Mouse (Mus musculus) thymus, postnatal 14 days (tissue): ENCODE data around the gene Ylpm1.

ENCODE experiments used
- DNase-seq: peaks from one replicate; pipeline ENCODE4 v3.0.0; 2021

Ylpm1 gene

DNA sequence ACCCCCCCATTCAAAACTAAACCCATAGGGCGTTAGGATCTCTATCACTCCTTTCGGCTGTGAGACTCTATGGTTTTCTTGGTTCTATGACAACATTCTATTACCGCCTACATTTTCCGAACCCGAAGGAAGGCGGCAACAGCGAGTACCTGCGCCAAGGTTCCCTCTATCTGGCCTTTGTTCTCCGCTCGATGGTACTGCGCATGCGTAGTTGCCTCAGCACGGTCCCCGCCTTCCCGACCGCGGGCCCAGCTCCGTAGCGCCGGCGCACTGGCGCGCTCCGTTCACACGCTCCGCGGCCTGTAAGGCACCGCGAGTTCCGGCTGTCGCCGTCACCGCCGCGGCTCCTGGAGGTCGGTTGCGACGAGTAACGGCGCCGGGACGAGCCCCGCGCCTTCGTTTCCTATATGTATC, at the start of gene Ylpm1:
Gene Ylpm1, plus strand, starts transcription at position 239 of the 414 bp plus-strand sequence.
- peak; percentile 98 for DNase-seq

DNA sequence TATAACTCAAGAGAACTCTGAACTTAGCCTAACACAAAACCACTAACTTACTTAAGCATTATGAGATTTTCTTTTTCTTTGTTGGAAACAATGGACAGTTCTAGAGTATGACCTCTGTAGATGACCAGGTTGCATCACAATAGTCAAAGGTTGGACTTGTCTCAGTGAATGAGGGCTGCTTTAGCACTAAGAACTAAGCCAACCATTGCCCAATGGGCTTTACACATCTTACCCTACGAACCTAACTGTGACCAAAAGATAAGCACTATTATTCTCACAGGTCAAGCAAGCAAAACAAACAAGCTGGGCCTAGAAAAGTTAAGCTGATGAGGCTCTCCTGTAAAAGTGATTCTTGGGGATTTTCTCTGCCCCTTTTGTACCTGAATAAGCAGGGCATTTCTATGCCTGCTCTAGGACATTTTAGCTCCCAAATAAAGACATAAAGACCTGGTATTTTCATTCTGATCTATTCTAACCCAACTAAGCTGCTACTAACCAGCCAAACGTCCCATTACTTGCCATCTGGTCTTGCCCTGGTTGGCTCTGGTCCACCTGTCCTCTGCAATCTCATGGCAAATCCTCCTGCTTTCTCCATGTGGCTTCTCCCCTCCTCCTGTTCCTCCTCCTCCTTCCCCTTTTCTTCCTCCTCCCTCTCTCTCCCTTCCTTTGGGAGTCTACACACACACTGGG, 48.1 kb upstream of the Ylpm1 start:
- no peak for DNase-seq

DNA sequence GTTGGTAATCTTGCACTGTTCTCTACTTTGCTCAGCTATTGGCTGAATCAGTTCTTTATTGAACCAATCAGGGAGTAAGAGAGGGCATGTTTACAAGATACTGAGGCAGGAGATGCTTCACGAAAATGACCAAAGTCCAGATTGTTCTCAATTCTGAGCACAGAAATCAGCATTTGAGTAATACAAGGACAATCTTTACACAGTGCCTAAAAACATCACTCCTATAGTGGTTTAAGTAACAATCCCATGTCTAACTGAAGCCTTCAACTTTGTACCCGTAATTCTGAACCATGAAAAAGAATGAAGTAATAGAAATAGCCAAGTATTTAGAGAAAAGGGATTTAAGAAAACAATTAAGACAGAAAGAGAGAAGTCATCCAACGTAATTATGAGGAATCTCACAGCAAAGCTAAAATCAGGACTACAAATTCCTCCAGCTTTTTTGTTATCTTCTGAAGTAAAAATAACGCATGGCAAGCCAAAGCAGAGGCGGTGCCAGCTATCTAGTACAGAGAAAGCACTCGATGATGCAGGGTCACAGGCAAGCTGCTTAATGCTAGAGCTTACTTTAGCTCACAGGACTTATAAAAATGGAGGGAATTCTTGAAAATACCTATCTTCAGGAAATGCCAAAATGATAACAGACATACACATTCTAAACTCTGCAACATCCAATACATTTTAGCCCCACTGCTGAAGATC, 47.4 kb upstream of the Ylpm1 start:
- DNase-seq = no peak

DNA sequence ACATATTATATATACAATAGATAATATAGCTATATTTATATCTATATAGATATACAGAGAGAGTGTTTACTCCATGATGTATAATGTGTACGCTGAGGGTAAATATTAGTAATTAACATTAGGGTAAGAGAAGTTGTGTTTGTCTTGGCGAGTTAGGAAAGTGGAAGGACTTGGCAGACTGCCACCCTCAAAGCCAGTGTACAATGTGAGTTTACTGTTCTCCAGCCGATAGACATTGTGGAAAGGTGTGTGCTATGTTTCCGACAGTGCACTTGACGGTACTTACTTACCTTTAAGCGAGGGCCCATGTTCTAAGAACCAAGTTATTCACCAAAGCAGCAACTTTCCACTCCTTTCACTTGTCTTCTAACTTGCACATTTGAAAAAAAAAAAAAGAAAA, 45.4 kb upstream of the Ylpm1 start:
- no peak for DNase-seq

DNA sequence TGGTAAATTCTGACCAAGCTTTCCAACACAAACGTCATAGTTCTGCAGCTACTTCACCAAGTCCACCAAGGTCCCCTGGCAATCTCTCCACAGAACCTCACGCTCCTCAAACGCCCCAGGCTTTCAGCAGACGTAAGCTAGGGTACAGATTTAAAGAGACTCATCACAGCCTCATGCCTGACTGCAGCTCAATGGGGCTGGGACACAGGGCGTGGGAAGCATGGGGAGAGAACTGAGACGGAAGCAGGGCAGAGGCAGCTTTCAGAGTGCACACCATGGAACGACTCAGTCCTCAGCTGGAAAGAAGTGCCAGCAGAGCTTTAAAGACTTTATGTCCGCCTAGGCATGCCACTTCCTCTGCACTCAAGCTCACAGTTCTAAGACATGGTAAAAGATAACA, 44.6 kb upstream of the Ylpm1 start:
- DNase-seq = no peak

DNA sequence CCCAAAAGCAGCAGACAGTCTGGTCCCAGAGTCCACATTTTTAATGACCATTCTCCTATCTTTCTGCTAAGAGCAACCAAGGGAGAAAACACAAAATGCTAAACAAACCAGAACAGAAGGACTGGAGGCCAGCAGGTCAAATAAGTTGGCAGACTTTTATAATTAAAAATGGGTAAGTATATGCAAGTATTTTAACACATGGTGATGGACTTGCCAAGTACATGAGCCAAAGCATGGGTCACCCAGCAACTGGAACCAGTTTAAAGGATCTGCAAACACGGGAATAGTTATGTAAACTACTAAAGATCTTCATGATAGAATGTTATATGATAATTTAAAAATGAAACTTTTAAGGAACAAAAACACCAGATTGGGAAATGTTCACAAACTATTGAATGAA, 43.8 kb upstream of the Ylpm1 start:
- DNase-seq = no peak

DNA sequence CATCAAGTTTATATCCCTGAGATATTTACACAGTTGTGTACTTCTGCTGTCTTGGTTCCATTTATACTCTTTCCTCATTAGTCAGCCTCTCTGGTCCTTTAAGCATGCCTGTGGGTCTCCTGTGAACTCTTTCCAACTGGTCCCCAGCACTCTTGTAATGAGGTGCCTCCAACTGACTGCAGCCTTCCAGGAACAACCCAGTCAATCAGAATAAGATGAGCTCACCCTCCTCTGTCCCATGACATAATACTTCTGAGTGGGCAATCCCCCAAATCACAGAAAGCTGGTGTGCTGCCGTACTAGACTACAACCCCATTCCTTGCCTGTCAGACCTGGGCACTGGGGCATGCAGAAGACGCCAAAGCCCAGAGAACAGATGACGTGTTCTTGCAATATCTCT, 39.8 kb upstream of the Ylpm1 start:
- no peak for DNase-seq

DNA sequence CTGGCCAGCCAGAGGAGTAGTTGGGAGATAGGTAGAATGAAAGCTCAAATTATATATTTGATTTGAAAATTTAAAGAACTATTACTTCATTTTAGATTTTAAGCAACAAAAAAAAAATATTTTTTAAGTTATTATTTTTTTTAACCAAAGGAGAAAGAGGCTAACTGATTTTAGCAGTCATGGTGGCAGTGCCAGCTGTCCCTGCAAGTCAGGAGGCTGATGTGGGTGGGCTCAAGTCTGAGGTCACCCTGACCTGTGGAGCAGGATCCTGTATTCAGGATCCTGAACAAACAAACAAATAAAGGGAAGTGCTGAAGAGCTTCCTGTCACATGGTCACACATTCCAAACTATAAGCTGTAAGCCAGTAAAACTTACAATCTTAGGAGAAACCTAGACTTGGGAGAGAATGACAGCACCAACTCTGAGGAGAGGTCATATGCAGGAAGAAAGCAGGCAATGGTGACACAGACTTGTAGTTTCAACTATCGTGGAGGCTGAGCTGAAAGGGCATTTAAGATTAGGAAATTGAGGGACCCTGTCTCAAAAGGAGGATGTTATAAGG, 37.2 kb upstream of the Ylpm1 start:
- DNase-seq = no peak

DNA sequence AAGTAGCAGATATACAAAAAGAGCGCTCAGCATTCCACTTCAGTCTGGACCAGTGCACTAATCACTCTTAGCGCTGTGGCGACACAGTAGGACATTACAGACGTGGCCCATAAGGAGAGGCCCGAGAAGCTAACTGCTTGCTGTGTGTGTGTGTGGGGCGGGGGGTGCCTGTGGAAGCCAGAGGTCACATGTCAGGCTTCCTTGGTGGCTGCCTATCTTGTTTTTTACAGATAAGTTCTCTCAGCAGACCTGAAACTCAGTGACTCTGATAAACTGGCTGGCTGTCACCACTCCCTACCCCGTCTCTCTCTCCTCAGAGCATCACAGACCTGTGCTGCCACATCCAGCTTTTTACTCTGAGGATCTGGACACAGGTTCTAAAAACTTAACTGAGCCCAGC, 33.5 kb upstream of the Ylpm1 start:
- no peak for DNase-seq

DNA sequence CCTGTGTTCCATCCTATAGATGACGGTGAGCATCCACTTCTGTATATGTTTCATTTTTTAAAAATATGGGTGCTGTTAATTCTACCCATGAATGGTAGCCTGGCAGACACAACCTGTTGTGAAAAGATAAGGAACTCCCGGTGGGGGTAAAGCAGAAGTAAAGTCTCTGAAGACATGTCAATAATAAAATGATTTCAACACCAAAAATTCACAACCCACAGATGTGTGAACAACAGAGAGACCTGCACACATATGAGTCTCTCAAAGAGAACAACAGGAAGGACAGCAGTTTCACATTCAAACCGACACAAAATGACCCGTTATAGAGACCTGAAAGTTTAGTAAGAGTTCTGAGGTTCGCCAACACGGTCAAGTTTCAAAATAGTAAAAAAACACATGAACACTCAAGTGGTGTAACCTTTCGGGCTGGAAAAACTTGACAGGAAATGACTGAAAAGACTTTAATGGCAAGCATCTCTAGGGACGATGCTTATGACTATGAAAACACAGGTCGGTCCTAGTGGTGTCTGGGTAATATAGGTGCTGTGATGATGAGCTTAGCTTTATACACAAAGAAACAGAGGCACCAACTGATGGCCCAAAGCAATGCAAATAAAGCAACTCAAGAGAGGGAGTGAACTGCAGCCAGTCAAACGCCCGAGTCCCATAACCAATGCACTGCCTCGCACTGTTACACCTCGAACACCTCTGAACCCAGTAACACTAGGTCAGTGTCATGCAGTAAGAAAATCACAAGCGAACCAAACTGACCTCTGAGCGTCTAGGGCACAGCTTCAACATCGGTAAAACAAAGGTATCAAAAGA, 27.1 kb upstream of the Ylpm1 start:
- DNase-seq = no peak

DNA sequence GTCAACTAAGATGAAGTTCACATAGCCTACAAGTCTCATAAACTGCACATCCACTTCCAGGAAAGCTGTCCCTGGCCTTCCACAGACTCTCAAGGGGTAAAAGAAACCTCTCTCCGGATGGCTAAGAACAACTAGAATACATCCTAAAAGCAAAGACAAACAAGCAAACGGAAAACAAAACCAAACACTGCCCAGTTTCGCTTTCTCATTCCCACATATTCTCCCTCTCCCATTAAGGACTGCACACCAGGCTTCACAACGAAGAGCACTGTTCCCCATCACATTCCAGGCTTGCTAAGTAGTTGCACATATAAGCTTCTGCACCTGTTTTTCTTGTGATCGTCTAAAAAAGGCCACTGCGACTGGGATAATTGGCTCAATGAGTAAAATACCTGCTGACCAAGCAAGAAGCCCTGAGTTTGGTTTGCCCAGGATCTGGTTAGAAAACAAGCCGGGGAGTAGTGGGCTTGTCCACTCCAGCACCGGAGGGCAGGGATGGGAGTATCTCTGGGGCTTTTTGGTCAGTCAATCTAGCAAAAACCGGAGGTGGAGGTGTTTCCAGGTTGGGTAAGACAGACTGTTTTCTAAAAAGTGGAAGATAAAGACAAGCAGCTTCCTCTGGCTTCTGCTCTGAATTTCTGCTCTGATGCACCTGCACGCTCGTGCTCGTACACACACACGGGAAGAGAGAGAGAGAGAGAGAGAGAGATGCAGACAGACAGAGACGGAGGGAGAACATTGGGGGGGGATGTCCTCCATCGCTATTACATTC, 26.3 kb upstream of the Ylpm1 start:
- peak; percentile 37 for DNase-seq

DNA sequence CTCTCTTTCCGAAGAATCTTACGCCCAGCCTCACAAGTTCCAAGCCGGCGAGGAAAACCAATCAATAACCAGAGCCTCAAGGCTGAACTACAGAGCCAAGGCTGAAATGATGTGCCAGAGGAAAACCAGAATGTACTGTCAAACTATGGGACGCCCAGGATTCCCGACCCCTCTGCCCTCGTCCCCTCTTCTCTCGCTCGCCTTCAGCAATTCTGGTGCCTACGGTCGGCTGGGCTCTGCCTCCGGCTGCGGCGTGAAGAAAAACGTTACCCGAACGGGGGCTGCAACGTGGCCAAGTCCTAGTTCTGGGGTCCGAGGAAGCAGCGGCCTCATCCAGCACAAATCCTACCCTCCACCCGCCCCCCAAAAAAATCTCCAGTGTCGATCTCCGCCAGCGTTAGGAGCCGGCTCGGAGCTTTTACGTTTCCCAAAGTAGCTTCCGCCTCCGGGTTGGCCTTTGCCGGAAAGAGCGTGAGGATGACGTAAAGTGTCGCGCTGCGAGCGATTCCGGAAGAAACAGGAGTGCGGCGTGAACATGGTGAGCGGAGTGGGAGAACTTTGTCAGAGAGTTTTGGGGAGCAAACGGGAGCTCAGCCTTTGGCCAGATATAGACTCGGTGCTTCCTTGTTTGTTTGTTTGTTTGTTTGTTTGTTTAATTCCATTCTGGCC, 25.6 kb upstream of the Ylpm1 start, which contains the start of the genes Fcf1 and Arel1:
Gene Fcf1, plus strand, starts transcription at position 470 of the 669 bp plus-strand sequence.
Gene Arel1, minus strand, starts transcription at position 473 of the 669 bp plus-strand sequence.
- DNase-seq = peak; percentile 90

DNA sequence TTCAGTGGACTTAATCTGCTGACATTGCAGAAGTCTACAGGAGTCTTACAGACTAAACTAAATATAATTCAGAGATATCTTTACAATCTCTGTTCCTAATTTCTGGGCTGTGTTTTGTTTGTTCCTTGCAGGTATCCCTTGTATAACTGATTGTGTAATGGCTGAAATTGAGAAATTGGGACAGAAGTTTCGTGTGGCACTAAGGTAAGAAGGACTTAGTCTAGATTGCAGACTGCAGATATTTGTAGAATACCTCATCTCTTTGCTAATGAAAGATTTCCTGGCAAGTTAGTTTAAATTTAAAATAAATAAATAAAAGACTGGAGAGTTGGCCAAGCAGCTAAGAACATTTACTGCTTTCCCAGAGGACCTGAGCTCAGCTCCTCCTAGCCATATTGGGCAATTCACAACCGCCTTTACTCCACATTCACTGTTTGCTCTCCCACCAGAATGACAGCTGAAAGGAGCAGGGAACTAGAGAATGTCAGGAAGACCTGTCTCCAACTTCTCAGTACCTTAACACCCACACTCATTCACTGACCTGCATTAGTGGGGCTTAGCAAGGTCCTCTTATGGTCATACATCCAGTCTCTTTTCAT, 16.8 kb upstream of the Ylpm1 start:
- no peak for DNase-seq

DNA sequence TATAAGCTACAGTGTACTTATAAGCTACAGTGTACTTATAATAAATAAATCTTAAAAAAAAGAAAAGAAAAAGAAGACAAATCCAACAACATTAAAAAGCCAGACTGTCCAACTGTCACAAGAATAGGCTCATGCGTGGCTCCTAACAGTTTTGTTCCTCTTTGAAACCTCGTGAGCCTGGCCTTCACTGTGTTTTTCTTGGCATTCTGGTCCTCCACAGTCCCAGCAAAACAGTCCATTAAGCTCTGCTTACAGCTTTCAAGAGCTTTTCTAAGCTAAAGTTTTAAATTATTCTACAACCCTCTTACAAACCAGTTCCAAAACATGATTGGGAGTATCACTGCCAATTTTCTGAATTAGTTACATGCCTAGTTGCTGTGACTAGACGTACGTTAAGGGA, 6.7 kb upstream of the Ylpm1 start:
- DNase-seq = no peak

DNA sequence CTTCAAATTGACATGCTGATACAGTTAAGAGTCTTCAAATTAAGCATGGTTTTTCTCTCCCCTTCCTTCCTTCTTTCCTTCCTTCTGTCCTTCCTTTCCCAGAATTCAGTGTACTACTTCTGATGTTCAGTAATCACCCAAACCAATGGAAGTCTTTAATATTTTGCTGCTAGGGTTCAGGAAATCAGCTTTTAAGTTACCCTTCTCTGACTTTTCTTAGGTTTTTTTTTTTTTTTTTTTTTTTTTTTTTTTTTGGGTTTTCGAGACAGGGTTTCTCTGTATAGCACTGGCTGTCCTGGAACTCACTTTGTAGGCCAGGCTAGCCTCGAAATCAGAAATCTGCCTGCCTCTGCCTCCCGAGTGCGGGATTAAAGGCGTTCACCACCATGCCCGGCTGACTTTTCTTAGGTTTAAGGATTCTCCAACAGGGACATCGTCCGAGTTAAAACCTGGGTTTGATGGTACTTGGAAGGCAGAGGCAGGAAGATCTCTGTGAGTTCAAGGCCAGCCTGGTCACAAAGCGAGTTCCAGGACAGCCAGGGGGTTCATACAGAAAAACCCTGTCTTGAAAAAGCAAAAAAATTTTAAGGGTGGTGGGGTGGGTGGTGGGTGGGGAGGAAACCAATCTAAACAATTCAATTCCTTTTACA, 884 bp upstream of the Ylpm1 start:
- peak; percentile 14 for DNase-seq

DNA sequence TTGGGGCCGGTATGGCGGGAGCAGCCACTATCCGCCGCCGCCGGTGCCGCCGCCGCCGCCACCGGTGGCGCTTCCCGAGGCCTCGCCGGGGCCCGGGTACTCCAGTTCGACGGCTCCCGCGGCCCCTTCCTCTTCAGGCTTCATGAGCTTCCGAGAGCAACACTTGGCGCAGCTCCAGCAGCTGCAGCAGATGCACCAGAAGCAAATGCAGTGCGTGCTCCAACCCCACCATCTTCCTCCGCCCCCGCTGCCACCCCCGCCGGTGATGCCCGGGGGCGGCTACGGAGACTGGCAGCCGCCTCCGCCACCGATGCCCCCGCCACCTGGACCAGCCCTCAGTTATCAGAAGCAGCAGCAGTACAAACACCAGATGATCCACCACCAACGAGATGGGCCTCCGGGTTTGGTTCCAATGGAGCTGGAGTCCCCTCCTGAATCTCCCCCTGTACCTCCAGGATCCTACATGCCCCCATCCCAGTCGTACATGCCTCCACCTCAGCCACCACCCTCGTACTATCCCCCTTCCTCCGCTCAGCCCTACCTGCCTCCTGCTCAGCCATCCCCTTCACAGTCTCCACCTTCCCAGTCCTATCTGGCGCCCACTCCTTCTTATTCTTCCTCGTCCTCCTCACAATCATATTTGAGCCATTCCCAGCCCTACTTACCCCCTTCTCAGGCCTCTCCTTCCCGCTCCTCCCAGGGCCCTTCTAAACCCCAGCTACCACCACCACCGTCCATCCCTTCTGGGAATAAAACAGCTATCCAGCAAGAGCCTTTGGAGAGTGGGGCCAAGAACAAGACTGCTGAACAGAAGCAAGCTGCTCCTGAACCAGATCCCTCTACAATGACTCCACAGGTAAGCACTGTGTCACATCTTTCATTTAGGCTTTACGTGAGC, 629 bp downstream of the Ylpm1 start:
- peak; percentile 70 for DNase-seq

DNA sequence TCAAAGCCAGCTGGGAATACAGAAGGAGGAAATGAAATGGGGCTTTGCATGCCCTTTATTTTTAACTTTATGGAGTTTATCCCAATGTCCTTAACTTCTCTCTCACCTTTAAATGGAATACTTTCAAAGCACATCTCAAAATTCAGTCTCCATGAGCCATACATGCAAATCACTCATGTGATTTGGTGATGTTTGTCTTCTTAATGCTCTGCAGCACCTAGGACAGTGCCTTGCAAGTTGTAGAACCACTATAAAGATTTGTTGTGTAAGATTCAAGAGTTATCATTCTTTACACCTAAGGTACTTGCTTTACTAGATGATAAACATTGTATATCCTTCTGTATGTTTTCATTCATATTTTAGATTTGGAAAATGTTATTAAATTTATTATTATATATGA, 2.9 kb downstream of the Ylpm1 start:
- no peak for DNase-seq

DNA sequence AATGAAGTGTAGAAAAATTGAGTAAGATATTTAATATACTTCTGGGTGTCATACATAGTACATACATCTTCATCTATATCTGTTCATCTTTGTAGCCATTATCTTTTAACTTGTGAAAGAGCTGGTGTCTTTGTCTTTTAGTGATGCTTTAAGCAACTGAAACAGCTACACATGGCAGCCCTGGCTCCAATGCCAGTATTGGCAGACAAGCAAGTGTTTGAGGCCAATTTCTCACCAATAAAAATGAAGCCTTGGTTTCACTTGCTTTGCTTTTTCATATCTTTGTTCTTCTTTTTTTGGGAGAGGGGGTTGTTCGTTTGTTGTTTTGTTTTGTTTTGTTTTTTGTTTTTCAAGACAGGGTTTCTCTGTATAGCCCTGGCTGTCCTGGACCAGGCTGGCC, 10.1 kb downstream of the Ylpm1 start:
- no peak for DNase-seq

DNA sequence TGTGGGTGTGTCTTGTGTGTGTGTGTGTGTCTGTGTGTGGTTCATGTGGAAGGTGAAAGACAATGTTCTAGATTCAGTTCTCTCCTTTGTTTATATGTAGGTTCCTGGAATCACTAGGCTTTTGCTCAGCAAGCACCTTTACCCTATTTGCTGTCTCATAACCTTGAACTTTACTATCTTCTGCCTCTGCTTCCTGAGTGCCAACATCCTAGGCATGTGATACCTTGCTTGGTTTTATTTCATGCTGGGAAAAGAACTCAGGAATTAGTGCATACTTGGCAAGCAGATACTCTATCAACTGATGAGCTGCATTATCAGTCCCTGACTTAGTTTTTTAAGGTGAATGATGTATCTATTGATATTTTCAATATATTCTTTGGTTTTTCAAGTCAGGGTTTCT, 10.9 kb downstream of the Ylpm1 start:
- no peak for DNase-seq

DNA sequence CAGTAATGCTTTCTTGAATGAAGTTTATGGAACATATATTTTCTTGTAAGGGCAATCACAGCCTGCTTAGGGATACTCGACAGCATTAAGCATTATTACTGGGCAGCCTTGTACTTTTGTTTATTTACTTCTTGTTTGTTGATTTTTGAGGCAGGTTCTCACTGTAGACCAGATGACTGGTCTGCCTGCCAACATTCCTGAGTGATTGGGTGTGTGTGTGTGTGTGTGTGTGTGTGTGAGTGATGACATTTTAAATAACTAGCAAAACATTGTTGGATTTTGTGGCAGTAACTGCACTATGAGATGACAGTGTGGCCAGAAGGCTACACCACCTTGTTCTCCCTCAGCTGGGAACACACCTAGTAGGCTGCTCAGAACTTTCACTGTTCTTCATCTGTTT, 13.7 kb downstream of the Ylpm1 start:
- DNase-seq = no peak
